Mouse (Mus musculus) kidney, adult 2 months (tissue): ENCODE measurements around the gene H2-K1.

Experiments used
- CTCF ChIP-seq: fragments of 200-500 bp; conservative IDR thresholded peaks from 2 replicates; pipeline ENCODE4 v1.5.1; 2011; ENCODE audit warnings: low read depth, mild to moderate bottlenecking, control low read depth, low read length, moderate library complexity, mixed read lengths; ENCODE audit not compliant: insufficient read depth, insufficient read length
- POLR2A ChIP-seq: fragments of 200-500 bp; IDR thresholded peaks from one replicate; pipeline ENCODE4 v1.6.1; 2011; ENCODE audit warnings: low read depth, low read length, control low read depth

DNA sequence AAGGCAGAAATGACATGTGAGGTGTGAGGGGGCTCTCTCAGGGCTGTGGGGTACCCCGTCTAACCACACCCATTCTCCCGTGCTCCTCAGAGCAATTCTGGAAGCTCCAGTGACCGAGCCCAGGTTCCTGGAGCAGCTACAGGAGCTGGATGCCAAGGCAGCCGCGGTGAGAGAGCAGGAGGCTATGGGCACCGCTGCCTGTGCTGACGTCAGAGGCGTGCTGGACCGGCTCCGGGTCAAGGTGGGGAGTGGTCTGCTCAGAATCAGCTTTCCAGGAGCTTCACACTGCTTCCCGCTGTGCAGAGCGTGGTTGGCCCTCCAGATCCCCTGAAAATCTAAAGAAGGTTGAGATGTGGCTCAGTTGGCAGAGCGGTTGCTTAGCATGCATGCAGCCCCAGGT is 41.0 kb downstream of the H2-K1 start:
- TF ChIP-seq POLR2A (no peak), CTCF (no peak)
